Mouse (Mus musculus) lung, postnatal 0 days (tissue): ENCODE measurements at regions not wholly inside any gene's neighbourhood (a gene's known extent, or its start where the extent isn't known, plus 50 kb on each side); places are given as distances from the start of the nearest gene placed in this dataset.

Source experiments
- ATAC-seq: fragments of 200-750 bp; cut with Nextera tagmentation; 2 replicates; pipeline ENCODE4 v1.8.0; 2017; ENCODE audit warnings: moderate library complexity
- DNase-seq: peaks from one replicate; pipeline ENCODE4 v3.0.0-alpha.2; 2016; ENCODE audit warnings: low spot score
- H3K27ac ChIP-seq: fragments of 300-500 bp; sonication (generic); 2 replicates; pipeline ENCODE4 v1.5.1; 2014; ENCODE audit warnings: antibody characterized with exemption, mild to moderate bottlenecking, low read length, mixed read lengths
- H3K27me3 ChIP-seq: fragments of 300-500 bp; sonication (generic); replicated peaks from 2 replicates; pipeline ENCODE4 v1.6.1; 2014; ENCODE audit warnings: low read length, mixed read lengths; ENCODE audit not compliant: insufficient read depth
- H3K36me3 ChIP-seq: fragments of 300-500 bp; sonication (generic); 2 replicates; pipeline ENCODE4 v1.6.1; 2014; ENCODE audit warnings: low read length, mixed read lengths; ENCODE audit not compliant: insufficient read depth
- H3K4me1 ChIP-seq: fragments of 300-500 bp; sonication (generic); 2 replicates; pipeline ENCODE4 v1.6.1; 2014; ENCODE audit warnings: antibody characterized with exemption, low read depth, low read length, mixed read lengths; ENCODE audit not compliant: insufficient read depth
- H3K4me2 ChIP-seq: fragments of 300-500 bp; sonication (generic); replicated peaks from 2 replicates; pipeline ENCODE4 v1.6.1; 2014; ENCODE audit warnings: low read depth, mild to moderate bottlenecking, low read length, moderate library complexity, mixed read lengths
- H3K4me3 ChIP-seq: fragments of 300-500 bp; sonication (generic); 2 replicates; pipeline ENCODE4 v1.5.1; 2014; ENCODE audit warnings: low read depth, low read length
- H3K9ac ChIP-seq: fragments of 300-500 bp; sonication (generic); replicated peaks from 2 replicates; pipeline ENCODE4 v1.6.1; 2014; ENCODE audit warnings: low read depth, mild to moderate bottlenecking
- H3K9me3 ChIP-seq: fragments of 300-500 bp; sonication (generic); 2 replicates; pipeline ENCODE4 v1.6.1; 2016; ENCODE audit warnings: low read length, mixed read lengths
- CTCF ChIP-seq: IDR thresholded peaks from 2 replicates; pipeline ENCODE4 v1.5.1; 2016; ENCODE audit warnings: antibody characterized with exemption, mild to moderate bottlenecking
- EP300 ChIP-seq: IDR thresholded peaks from 2 replicates; pipeline ENCODE4 v1.6.1; 2016; ENCODE audit warnings: antibody characterized with exemption, mild to moderate bottlenecking, control low read depth
- WGBS: fragments of 180-500 bp; shearing (Covaris S2); extraction: QIAGEN DNeasy Blood & Tissue Kit; methylation state at CpG from one replicate; pipeline ENCODE4 v1.1.7; 2014; 5-methylcytosine and 5-hydroxymethylcytosine counted together

- Histone ChIP-seq H3K27me3 (no peaks in the 10 kb centered on the region), H3K4me2 (no peak overlapping the region), H3K36me3 (no peaks in the 10 kb centered on the region), H3K9me3 (no peaks in the 10 kb centered on the region), H3K9ac (no peak overlapping the region), H3K4me3 (no peak overlapping the region), H3K27ac (no peak overlapping the region), H3K4me1 (no peaks in the 10 kb centered on the region)
- WGBS, result 73% methylated on average over 4 of the region's 4 CpGs
- no peak for DNase-seq
- ATAC-seq, result no peak
- no peak for TF ChIP-seq EP300
- no peak for TF ChIP-seq CTCF
Observed at GRCm38 (mm10) chr10:14602681-14603080, 57.2 kb upstream of the Adgrg6 start.

DNA sequence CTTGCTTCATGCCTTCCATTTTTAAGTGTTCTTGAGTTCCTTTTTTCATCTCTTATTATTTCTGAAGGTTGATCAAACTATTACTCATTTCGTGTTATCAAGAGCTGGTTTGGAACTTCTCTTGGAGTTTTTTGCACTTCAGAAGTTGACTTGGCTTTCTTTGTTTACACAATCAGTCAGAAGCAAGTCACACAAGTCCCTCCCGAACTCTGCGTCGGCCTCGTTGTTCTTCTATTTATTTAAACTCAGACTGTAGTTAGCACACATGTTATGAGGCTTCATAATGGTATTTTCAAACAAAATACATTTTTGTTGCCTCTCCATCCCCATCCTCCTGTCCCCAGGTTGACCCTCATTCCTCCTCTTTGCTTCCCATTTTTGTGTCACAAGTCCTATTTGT, 55.6 kb upstream of the Adgrg6 start:
- no peak for TF ChIP-seq EP300
- no peak for TF ChIP-seq CTCF
- DNase-seq, result peak; percentile 59
- no peaks in the 10 kb centered on the region for H3K9me3 ChIP-seq
- no peaks in the 10 kb centered on the region for H3K27me3 ChIP-seq
- no peak for ATAC-seq
- whole genome bisulfite sequencing, result 18% methylated on average over 5 of the region's 5 CpGs
- no peaks in the 10 kb centered on the region for H3K36me3 ChIP-seq
- no peak overlapping the region for H3K4me3 ChIP-seq
- H3K9ac ChIP-seq, result no peak overlapping the region
- no peaks in the 10 kb centered on the region for H3K4me1 ChIP-seq
- no peak overlapping the region for H3K27ac ChIP-seq
- no peak overlapping the region for H3K4me2 ChIP-seq

- TF ChIP-seq CTCF, result no peak
- no peak for TF ChIP-seq EP300
- Histone ChIP-seq H3K9me3 (no peaks in the 10 kb centered on the region), H3K4me1 (no peaks in the 10 kb centered on the region), H3K9ac (no peak overlapping the region), H3K4me2 (no peak overlapping the region), H3K27me3 (no peaks in the 10 kb centered on the region), H3K36me3 (no peaks in the 10 kb centered on the region), H3K27ac (no peak overlapping the region), H3K4me3 (no peak overlapping the region)
- ATAC-seq, result no peak
- no peak for DNase-seq
- 87% methylated on average over 4 of the region's 4 CpGs for WGBS
Observed at GRCm38 (mm10) chr10:14600056-14600455, 54.6 kb upstream of the Adgrg6 start.
